Mouse (Mus musculus) heart, embryonic 15.5 days (tissue): ENCODE measurements around the gene Rdh5. TPM values are rescaled to one million over a fixed set of nuclear protein-coding genes. Genes with fewer than 3 reads are reported as not detected.

Experiments
- ATAC-seq: fragments of 200-750 bp; cut with Nextera tagmentation; replicated peaks from 2 replicates; pipeline ENCODE4 v1.8.0; 2017; ENCODE audit warnings: low read depth, moderate TSS enrichment; ENCODE audit not compliant: insufficient number of reproducible peaks, insufficient read depth, low FRiP score
- H3K27ac ChIP-seq: fragments of 300-500 bp; sonication (generic); 2 replicates; pipeline ENCODE4 v1.5.1; 2015; ENCODE audit warnings: mild to moderate bottlenecking, inconsistent platforms
- H3K27me3 ChIP-seq: fragments of 300-500 bp; sonication (generic); 2 replicates; pipeline ENCODE4 v1.6.1; 2015; ENCODE audit warnings: inconsistent platforms
- H3K36me3 ChIP-seq: fragments of 300-500 bp; sonication (generic); 2 replicates; pipeline ENCODE4 v1.6.1; 2015; ENCODE audit warnings: mild to moderate bottlenecking, inconsistent platforms
- H3K4me1 ChIP-seq: fragments of 300-500 bp; sonication (generic); replicated peaks from 2 replicates; pipeline ENCODE4 v1.6.1; 2015; ENCODE audit warnings: inconsistent platforms
- H3K4me2 ChIP-seq: fragments of 300-500 bp; sonication (generic); 2 replicates; pipeline ENCODE4 v1.6.1; 2015; ENCODE audit warnings: inconsistent platforms, mild to moderate bottlenecking, moderate library complexity
- H3K4me3 ChIP-seq: fragments of 300-500 bp; sonication (generic); 2 replicates; pipeline ENCODE4 v1.5.1; 2015; ENCODE audit warnings: mild to moderate bottlenecking, inconsistent platforms
- H3K9ac ChIP-seq: fragments of 300-500 bp; sonication (generic); 2 replicates; pipeline ENCODE4 v1.6.1; 2015; ENCODE audit warnings: mild to moderate bottlenecking, inconsistent platforms
- H3K9me3 ChIP-seq: fragments of 300-500 bp; sonication (generic); replicated peaks from 2 replicates; pipeline ENCODE4 v1.6.1; 2016; ENCODE audit warnings: inconsistent platforms
- WGBS: fragments of 180-500 bp; shearing (Covaris S2); methylation state at CpG from one replicate; pipeline ENCODE4 v1.1.7; 2015; ENCODE audit warnings: mixed read lengths; 5-methylcytosine and 5-hydroxymethylcytosine counted together
- polyA plus RNA-seq: library from polyadenylated mRNA; unstranded; fragments of >200 nt; fragmentation: Nextera tagmentation; extraction: Ambion mirVana; gene quantifications from 2 replicates; pipeline ENCODE4 v1.2.1, GENCODE M21; 2015

The Rdh5 gene
- polyA plus RNA-seq, 1 experiment from 2014 or later = 10.5 TPM

- H3K36me3 ChIP-seq = no peaks in the 10 kb centered on the region
- no peak overlapping the region for H3K9ac ChIP-seq
- no peak overlapping the region for H3K27ac ChIP-seq
- no peak overlapping the region for H3K4me3 ChIP-seq
- peaks cover 11% of the 10 kb centered on the region for H3K27me3 ChIP-seq
- H3K4me2 ChIP-seq = no peak overlapping the region
- H3K9me3 ChIP-seq = no peaks in the 10 kb centered on the region
- peaks cover 38% of the 10 kb centered on the region for H3K4me1 ChIP-seq
- WGBS = 21% methylated on average over 4 of the region's 4 CpGs
- ATAC-seq = no peak
These were observed 5.7 kb upstream of the Rdh5 start for GRCm38 (mm10) chr10:128928356-128928755.

- H3K36me3 ChIP-seq = no peaks in the 10 kb centered on the region
- peak within 1 kb of the TSS; percentile 83 for H3K4me3 ChIP-seq
- H3K4me1 ChIP-seq = peaks cover 44% of the 10 kb centered on the region
- H3K9ac ChIP-seq = peak within 1 kb of the TSS; percentile 81
- H3K9me3 ChIP-seq = no peaks in the 10 kb centered on the region
- H3K27ac ChIP-seq = peak within 1 kb of the TSS; percentile 94
- peak within 1 kb of the TSS; percentile 85 for H3K4me2 ChIP-seq
- ATAC-seq = no peak
- H3K27me3 ChIP-seq = no peaks in the 10 kb centered on the region
- 56% methylated on average over 9 of the region's 9 CpGs for WGBS
These were observed 1.2 kb upstream of the Rdh5 start, which contains the start of gene Bloc1s1 for GRCm38 (mm10) chr10:128923935-128924334. Gene Bloc1s1 (minus strand): TSS chr10:128924035.

- ATAC-seq = peak; percentile 92
These were observed 464 bp upstream of the Rdh5 start for GRCm38 (mm10) chr10:128923013-128923691.

GRCm38 (mm10) chr10:128921883-128922821, 536 bp downstream of the Rdh5 start:
- H3K36me3 ChIP-seq = peaks cover 8% of the 10 kb centered on the region; the same call in 1 of the 2 replicates
- peak overlapping the region; percentile 81; the same call in 1 of the 2 replicates for H3K9ac ChIP-seq
- WGBS = 66% methylated on average over 16 of the region's 16 CpGs
- H3K9me3 ChIP-seq = no peaks in the 10 kb centered on the region
- peak overlapping the region; percentile 94 for H3K27ac ChIP-seq
- H3K4me1 ChIP-seq = peaks cover 41% of the 10 kb centered on the region
- no peaks in the 10 kb centered on the region for H3K27me3 ChIP-seq
- H3K4me2 ChIP-seq = peak overlapping the region; percentile 85
- H3K4me3 ChIP-seq = peak overlapping the region; percentile 83
- no peak for ATAC-seq

More at GRCm38 (mm10) chr10:128923013-128923691, 464 bp upstream of the Rdh5 start:
- no peaks in the 10 kb centered on the region for H3K27me3 ChIP-seq
- H3K4me2 ChIP-seq = peak overlapping the region; percentile 85
- H3K36me3 ChIP-seq = no peaks in the 10 kb centered on the region
- peaks cover 42% of the 10 kb centered on the region for H3K4me1 ChIP-seq
- no peaks in the 10 kb centered on the region for H3K9me3 ChIP-seq
- H3K27ac ChIP-seq = peak overlapping the region; percentile 94
- H3K4me3 ChIP-seq = peak overlapping the region; percentile 83
- peak overlapping the region; percentile 81 for H3K9ac ChIP-seq
- under 1% methylated on average over 42 of the region's 42 CpGs for WGBS

- Histone ChIP-seq H3K27ac (peak overlapping the region; percentile 94), H3K9ac (no peak overlapping the region), H3K27me3 (no peaks in the 10 kb centered on the region), H3K4me2 (no peak overlapping the region; the same call in 1 of the 2 replicates), H3K4me1 (peaks cover 41% of the 10 kb centered on the region), H3K4me3 (no peak overlapping the region), H3K9me3 (no peaks in the 10 kb centered on the region), H3K36me3 (peaks cover 17% of the 10 kb centered on the region; the same call in 1 of the 2 replicates)
- WGBS = 63% methylated on average over 1 of the region's 1 CpGs
- ATAC-seq = no peak
These were observed 1.4 kb downstream of the Rdh5 start for GRCm38 (mm10) chr10:128921251-128921650.

GRCm38 (mm10) chr10:128920736-128921161, 1.9 kb downstream of the Rdh5 start:
- Histone ChIP-seq H3K27ac (peak overlapping the region; percentile 94), H3K27me3 (no peaks in the 10 kb centered on the region), H3K9ac (no peak overlapping the region), H3K4me3 (no peak overlapping the region), H3K4me2 (no peak overlapping the region), H3K9me3 (no peaks in the 10 kb centered on the region), H3K36me3 (peaks cover 17% of the 10 kb centered on the region; the same call in 1 of the 2 replicates), H3K4me1 (peaks cover 41% of the 10 kb centered on the region)
- WGBS = 55% methylated on average over 3 of the region's 3 CpGs
- no peak for ATAC-seq

GRCm38 (mm10) chr10:128919966-128920365, 2.7 kb downstream of the Rdh5 start:
- peak overlapping the region; percentile 94 for H3K27ac ChIP-seq
- no peak overlapping the region for H3K9ac ChIP-seq
- H3K4me1 ChIP-seq = peaks cover 41% of the 10 kb centered on the region
- H3K27me3 ChIP-seq = no peaks in the 10 kb centered on the region
- WGBS = 75% methylated on average over 7 of the region's 7 CpGs
- no peak for ATAC-seq
- no peak overlapping the region for H3K4me2 ChIP-seq
- H3K9me3 ChIP-seq = no peaks in the 10 kb centered on the region
- H3K4me3 ChIP-seq = no peak overlapping the region
- H3K36me3 ChIP-seq = peaks cover 20% of the 10 kb centered on the region; the same call in 1 of the 2 replicates

- H3K27me3 ChIP-seq = no peaks in the 10 kb centered on the region
- no peak for ATAC-seq
- peaks cover 41% of the 10 kb centered on the region for H3K4me1 ChIP-seq
- peak overlapping the region; percentile 25 for H3K27ac ChIP-seq
- WGBS = 30% methylated on average over 6 of the region's 6 CpGs
- no peaks in the 10 kb centered on the region for H3K9me3 ChIP-seq
- H3K36me3 ChIP-seq = peaks cover 25% of the 10 kb centered on the region; the same call in 1 of the 2 replicates
- no peak overlapping the region for H3K4me2 ChIP-seq
- no peak overlapping the region for H3K9ac ChIP-seq
- H3K4me3 ChIP-seq = no peak overlapping the region
These were observed 3.5 kb downstream of the Rdh5 start for GRCm38 (mm10) chr10:128919203-128919631.

- Histone ChIP-seq H3K27me3 (no peaks in the 10 kb centered on the region), H3K9me3 (no peaks in the 10 kb centered on the region), H3K9ac (no peak overlapping the region), H3K4me1 (peaks cover 42% of the 10 kb centered on the region), H3K4me3 (no peak overlapping the region), H3K4me2 (no peak overlapping the region), H3K27ac (peak overlapping the region; percentile 25; the same call in 1 of the 2 replicates), H3K36me3 (peaks cover 34% of the 10 kb centered on the region)
- WGBS = 63% methylated on average over 7 of the region's 7 CpGs
- no peak for ATAC-seq
These were observed 4.4 kb downstream of the Rdh5 start for GRCm38 (mm10) chr10:128918246-128918645.

GRCm38 (mm10) chr10:128917400-128917799, 5.3 kb downstream of the Rdh5 start:
- ATAC-seq = no peak
- Histone ChIP-seq H3K27me3 (no peaks in the 10 kb centered on the region), H3K4me1 (peaks cover 43% of the 10 kb centered on the region), H3K9ac (no peak overlapping the region), H3K27ac (no peak overlapping the region), H3K9me3 (no peaks in the 10 kb centered on the region), H3K4me3 (no peak overlapping the region), H3K4me2 (no peak overlapping the region), H3K36me3 (peaks cover 34% of the 10 kb centered on the region)
- 87% methylated on average over 6 of the region's 6 CpGs for WGBS

- WGBS = 88% methylated on average over 3 of the region's 3 CpGs
- Histone ChIP-seq H3K4me2 (no peak overlapping the region), H3K9ac (no peak overlapping the region), H3K36me3 (peaks cover 38% of the 10 kb centered on the region), H3K27me3 (no peaks in the 10 kb centered on the region), H3K4me1 (peaks cover 37% of the 10 kb centered on the region), H3K4me3 (no peak overlapping the region), H3K9me3 (no peaks in the 10 kb centered on the region), H3K27ac (no peak overlapping the region)
- no peak for ATAC-seq
These were observed 6.0 kb downstream of the Rdh5 start for GRCm38 (mm10) chr10:128916665-128917064.
